Mouse (Mus musculus) ovary, postnatal 10 days (tissue): Measurements from ENCODE around the gene Actr8.

Source experiments
- DNase-seq: peaks from one replicate; pipeline ENCODE4 v3.0.0; 2022; ENCODE audit warnings: low spot score

The Actr8 gene

DNA sequence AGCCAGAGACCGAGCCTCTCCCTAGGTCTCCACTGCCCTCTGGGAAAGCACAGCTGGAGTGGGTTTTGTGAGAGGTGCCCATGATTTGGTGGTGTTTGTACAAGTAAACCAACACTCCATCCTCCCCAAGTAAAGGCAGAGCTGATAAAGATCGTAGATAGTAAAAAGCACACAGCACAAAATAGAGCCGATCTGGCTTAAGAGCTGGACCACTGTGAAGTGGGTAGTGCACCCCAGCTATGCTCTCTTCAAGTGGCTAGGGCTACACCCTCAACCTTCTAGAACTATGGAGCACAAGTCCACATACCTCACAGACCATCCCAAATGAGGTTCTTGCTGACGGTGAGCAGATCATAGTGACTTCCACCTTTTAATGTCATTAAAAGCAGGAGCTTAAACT, 61.3 kb downstream of the Actr8 start:
- DNase-seq, result no peak

DNA sequence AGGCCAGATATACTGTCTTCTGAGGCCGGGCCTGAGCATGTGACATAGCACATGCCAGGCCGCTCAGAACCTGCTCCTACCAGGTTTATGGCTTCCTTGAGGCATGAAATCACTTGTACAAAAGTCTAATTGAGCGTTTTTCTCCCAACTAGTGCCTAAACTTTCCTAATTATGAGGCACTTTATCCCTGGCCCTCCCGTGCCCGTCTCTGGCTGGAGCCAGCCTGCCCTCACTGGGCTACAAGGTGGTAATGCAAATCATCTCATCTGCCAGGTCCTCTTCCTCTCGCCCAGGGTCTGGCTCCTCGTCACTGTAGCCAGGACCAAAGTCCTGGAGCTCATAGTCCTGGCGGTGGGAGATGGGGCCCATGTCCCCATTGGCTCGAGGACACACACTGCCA, 63.7 kb downstream of the Actr8 start:
- DNase-seq, result no peak

DNA sequence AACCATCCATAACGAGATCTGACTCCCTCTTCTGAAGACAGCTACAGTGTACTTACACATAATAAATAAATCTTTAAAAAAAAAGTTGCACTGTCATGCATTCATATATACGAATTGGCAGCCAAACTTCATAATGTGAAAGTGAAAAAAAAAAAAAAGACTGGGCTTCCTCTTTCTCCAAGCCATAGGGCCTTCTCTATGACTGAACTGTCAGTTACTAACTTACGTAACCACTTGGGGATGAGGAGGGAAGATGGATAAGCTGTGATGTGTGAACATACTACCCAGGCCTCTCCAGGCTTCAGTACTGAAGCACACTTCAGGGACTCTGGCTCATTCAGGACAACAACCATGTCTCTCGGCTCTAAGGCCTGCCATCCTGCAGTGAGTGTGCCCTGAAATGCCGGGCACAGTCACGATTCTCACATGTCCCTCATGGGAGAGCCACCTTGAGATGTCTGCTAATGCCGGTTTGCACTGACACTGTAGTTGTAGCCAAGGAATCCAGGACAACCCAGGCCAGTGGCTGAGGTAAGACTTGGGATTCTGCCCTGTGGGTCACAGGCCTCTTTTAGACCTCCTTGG, 65.3 kb downstream of the Actr8 start:
- no peak for DNase-seq

DNA sequence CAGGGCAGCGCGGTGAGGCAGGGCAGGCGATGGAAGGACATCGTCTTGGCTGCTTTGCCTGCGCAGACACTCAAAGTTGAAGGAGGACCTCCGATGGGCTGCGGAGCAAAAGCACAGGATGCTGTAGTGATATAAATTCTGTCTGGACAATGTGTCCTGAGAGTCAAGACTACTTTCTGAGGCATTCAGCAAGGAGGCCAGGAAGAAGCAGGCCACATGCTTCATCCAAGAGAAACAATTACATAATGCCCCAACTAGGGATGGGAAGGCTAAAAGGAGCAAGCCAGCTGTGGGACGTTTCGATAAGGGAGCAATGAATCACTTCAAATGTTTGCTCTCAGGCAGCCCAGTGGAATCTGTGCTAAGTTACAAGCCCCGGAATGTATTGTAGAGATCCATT, 67.1 kb downstream of the Actr8 start:
- DNase-seq, result no peak

DNA sequence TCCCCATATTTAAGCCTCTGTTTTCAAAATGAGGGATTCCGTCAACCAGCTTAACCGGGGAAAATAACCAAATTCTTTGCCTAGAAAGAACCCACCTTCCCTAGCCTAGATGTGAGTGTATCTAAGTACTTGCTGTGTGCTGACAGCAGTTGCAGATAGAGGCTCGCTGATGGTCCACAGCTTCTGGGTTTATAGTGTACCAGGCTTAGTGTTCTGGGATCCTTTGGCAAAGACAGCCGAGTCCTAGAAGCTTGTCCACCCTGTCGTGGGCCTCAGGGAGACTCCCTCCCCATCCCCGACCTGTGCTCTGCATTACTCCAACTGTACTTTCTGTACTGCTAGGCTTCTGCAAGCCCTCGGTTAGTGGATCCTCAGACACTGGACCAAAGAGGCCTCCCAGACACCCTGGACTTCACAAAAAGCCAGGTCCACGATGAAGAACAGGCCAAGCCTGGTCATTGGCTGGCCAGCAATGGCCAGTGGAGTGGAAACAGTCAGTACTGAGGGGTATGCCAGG, 67.6 kb downstream of the Actr8 start:
- no peak for DNase-seq

DNA sequence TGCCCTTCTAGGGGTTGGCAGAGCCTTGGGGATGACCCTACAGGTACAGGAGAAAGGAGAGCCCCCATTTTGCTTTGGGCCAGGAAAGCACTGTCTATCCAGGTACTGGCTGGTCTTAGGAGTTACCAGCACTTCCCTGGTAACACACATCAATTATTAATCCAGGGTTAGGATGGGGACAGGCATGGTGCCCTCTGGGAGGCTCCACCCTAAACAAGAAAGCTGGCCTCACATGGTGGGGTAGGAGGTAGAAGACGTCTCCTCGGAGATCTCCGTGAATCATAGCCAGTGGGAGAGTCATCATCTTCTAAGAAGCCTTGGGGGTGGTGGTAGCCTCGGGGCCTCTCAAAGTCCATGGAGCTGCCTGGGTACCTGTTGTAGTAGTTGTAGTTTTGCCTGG, 68.8 kb downstream of the Actr8 start:
- DNase-seq, result no peak

DNA sequence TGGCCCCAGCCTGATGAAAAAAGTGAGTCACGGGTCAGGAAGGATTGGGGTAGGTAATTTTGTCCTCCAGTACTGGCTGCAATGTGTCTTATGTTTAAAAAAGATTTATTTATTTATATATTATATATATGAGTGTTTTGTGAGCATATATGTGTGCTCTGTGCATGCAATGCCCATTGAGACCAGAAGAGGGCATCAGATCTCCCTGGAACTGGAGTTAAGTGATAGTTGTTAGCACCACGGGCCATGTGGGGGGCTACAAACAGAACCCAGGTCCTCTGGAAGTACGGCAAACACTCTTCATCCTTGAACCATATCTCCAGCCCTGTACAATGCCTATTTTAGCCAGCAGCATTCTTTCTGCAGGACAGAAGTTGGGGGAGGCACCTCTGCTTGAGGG, 69.9 kb downstream of the Actr8 start:
- no peak for DNase-seq

DNA sequence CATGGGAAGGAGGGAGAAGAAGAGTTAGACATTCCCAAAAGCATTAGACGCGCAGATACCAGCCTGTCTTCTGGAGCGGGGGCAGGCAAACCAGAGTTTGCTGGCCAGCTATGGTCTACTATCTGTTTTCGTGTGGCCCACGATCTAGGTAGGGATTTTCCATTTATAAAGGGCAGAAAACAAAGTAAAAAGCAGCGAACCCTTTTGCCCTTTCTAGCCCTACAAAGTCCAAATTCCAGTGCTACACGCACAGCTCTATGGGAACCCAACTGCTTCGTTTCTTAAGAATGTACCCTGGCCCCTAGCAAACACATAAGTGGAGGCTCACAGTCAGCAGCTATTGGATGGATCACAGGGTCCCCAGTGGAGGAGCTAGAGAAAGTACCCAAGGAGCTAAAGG, 72.1 kb downstream of the Actr8 start:
- no peak for DNase-seq

DNA sequence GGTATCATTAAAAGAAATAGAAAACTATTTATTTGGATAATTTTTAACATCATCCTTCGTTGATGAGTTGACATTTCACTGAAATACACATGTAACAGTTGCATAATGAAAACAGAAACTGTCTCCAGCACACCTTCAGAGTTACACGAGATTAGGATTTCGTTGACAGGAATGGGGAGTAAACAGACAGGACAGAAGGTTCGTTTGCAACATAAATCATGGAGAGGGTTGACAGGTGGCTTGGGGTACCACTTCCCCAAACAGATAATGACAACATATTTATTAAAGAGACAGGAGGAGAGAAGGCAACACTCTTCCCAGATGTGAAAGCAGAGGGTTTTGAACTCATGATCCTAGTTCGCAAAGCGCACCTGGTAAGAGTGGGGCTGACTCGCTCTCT, 76.8 kb downstream of the Actr8 start:
- no peak for DNase-seq
